ENCODE assay signal across 10 mouse cellular contexts in genomic region chr17:27678924-27679813, GRCm38 (mm10). TPM values are rescaled to one million over a fixed set of nuclear protein-coding genes. Genes with fewer than 3 reads are reported as not detected.
DNase-seq lines count a peak whose midpoint lies in the region; ATAC-seq lines count a peak whose summit lies in the region.
"Had no signal": no experiment of that assay in that cellular context is flagged by ENCODE, and none has a peak within 500 bp of the region (broad histone marks: within the 10 kb centered on the region; RNA-seq: fewer than 3 reads in every experiment).

No protein-coding gene starts in this region.

- peaks cover 6% of the 10 kb centered on the region for H3K4me1 ChIP-seq in kidney, embryonic 16.5 days (ENCODE audit: insufficient read depth, low read length)
- H3K4me1 ChIP-seq in stomach, embryonic 16.5 days (ENCODE audit: control insufficient read depth, insufficient read depth, low read length), result no peaks in the 10 kb centered on the region

- H3K9me3 ChIP-seq in kidney, embryonic 16.5 days (ENCODE audit: low read length), result no peaks in the 10 kb centered on the region
- H3K9me3 ChIP-seq in stomach, embryonic 16.5 days (replicated peaks; ENCODE audit: control insufficient read depth, low read length), result no peaks in the 10 kb centered on the region

- no peak overlapping the region for H3K4me2 ChIP-seq in kidney, embryonic 16.5 days (replicated peaks; ENCODE audit: low read depth, low read length)
- no peak overlapping the region for H3K4me2 ChIP-seq in stomach, embryonic 16.5 days (ENCODE audit: low read depth, low read length)

- no peaks in the 10 kb centered on the region for H3K36me3 ChIP-seq in kidney, embryonic 16.5 days (ENCODE audit: insufficient read depth, low read length)
- H3K36me3 ChIP-seq in stomach, embryonic 16.5 days (ENCODE audit: control insufficient read depth, insufficient read depth, low read length), result no peaks in the 10 kb centered on the region

- no peak overlapping the region for H3K4me3 ChIP-seq in kidney, embryonic 16.5 days (ENCODE audit: low read length)
- no peak overlapping the region for H3K4me3 ChIP-seq in stomach, embryonic 16.5 days (replicated peaks; ENCODE audit: low read length)

- H3K27me3 ChIP-seq in kidney, embryonic 16.5 days (ENCODE audit: insufficient read depth, low read length), result peaks cover 5% of the 10 kb centered on the region; the same call in 1 of the 2 replicates
- peaks cover 2% of the 10 kb centered on the region for H3K27me3 ChIP-seq in stomach, embryonic 16.5 days (ENCODE audit: control insufficient read depth, insufficient read depth, low read length)

- WGBS in kidney, embryonic 16.5 days, result 28% methylated on average over 11 of the region's 11 CpGs
- 40% methylated on average over 11 of the region's 11 CpGs for WGBS in stomach, embryonic 16.5 days

- no peak overlapping the region for H3K9ac ChIP-seq in kidney, embryonic 16.5 days (replicated peaks; ENCODE audit: low read length)
- 0 out of 2 replicates have a peak overlapping the region, but pooled peaks have one; percentile 19 for H3K9ac ChIP-seq in stomach, embryonic 16.5 days (ENCODE audit: low read length)

- no peak overlapping the region for H3K27ac ChIP-seq in kidney, embryonic 16.5 days (ENCODE audit: low read length)
- no peak overlapping the region for H3K27ac ChIP-seq in stomach, embryonic 16.5 days (ENCODE audit: low read length)

- no peak for DNase-seq in frontal cortex, postnatal 14 days (ENCODE audit: low spot score in 2 of 2)
- peak; percentile 75 to 76 for DNase-seq in right cerebral cortex, postnatal 10 days (ENCODE audit: low spot score in 2 of 2)
- no peak for DNase-seq in right cerebral cortex, postnatal 25 days
- DNase-seq in thymus, postnatal 25 days, result no peak

- ATAC-seq in frontal cortex, adult (ENCODE audit: low TSS enrichment), result 0 out of 2 replicates have a peak, but pooled peaks have one; percentile 20
- ATAC-seq in kidney, embryonic 16.5 days (ENCODE audit: low FRiP score, low TSS enrichment), result peak; percentile 63
- no peak for ATAC-seq in stomach, embryonic 16.5 days (ENCODE audit: insufficient read depth, low FRiP score)
- no peak for ATAC-seq in erythroblast, adult 5-6 weeks (replicated peaks; ENCODE audit: low FRiP score, poor library complexity, severe bottlenecking)

RNA-seq across cellular contexts. Expression of gene Pacsin1, which starts 23.9 kb away (rescaled TPM):
- polyA plus RNA-seq in kidney, embryonic 16.5 days (2015; fragmentation: Nextera tagmentation; extraction: Ambion mirVana), result 1.4 and 1.7 TPM in 2 replicates
- 1.2 and 1.6 TPM in 2 replicates for polyA plus RNA-seq in stomach, embryonic 16.5 days (2015; fragmentation: Nextera tagmentation; extraction: Ambion mirVana)
- not detected in 2 replicates for total RNA-seq in erythroblast, adult 5-6 weeks (2015; ENCODE audit: low replicate concordance)
- total RNA-seq in erythroblast, adult 5-6 weeks (2017; ENCODE audit: low replicate concordance), result not detected in 2 replicates

RNA-seq across cellular contexts. Expression of gene Rps10, which starts 42.7 kb away (rescaled TPM):
- polyA plus RNA-seq in kidney, embryonic 16.5 days (2015; fragmentation: Nextera tagmentation; extraction: Ambion mirVana), result 825 and 828 TPM in 2 replicates
- 734 and 881 TPM in 2 replicates for polyA plus RNA-seq in stomach, embryonic 16.5 days (2015; fragmentation: Nextera tagmentation; extraction: Ambion mirVana)
- total RNA-seq in erythroblast, adult 5-6 weeks (2015; ENCODE audit: low replicate concordance), result 540 and 553 TPM in 2 replicates
- 311 and 359 TPM in 2 replicates for total RNA-seq in erythroblast, adult 5-6 weeks (2017; ENCODE audit: low replicate concordance)

RNA-seq across cellular contexts. Expression of gene RPS10-NUDT3, which starts 44.1 kb away (rescaled TPM):
- polyA plus RNA-seq in kidney, embryonic 16.5 days (2015; fragmentation: Nextera tagmentation; extraction: Ambion mirVana), result not detected in 2 replicates
- polyA plus RNA-seq in stomach, embryonic 16.5 days (2015; fragmentation: Nextera tagmentation; extraction: Ambion mirVana), result not detected in 2 replicates
- total RNA-seq in erythroblast, adult 5-6 weeks (2015; ENCODE audit: low replicate concordance), result not detected in 2 replicates
- total RNA-seq in erythroblast, adult 5-6 weeks (2017; ENCODE audit: low replicate concordance), result not detected in 2 replicates
- total RNA-seq: adrenal gland, postnatal 4 days had no signal

RNA-seq across cellular contexts. Expression of gene Spdef, which starts 49.6 kb away (rescaled TPM):
- polyA plus RNA-seq in kidney, embryonic 16.5 days (2015; fragmentation: Nextera tagmentation; extraction: Ambion mirVana), result 0.18 and 0.31 TPM in 2 replicates
- polyA plus RNA-seq in stomach, embryonic 16.5 days (2015; fragmentation: Nextera tagmentation; extraction: Ambion mirVana), result 22.5 and 28.4 TPM in 2 replicates
- not detected in 2 replicates for total RNA-seq in erythroblast, adult 5-6 weeks (2015; ENCODE audit: low replicate concordance)
- total RNA-seq in erythroblast, adult 5-6 weeks (2017; ENCODE audit: low replicate concordance), result not detected in 2 replicates
- total RNA-seq: layer of hippocampus, adult 18-20 months had no signal

RNA-seq across cellular contexts. Expression of gene Nudt3, which starts 55.9 kb away (rescaled TPM):
- polyA plus RNA-seq in kidney, embryonic 16.5 days (2015; fragmentation: Nextera tagmentation; extraction: Ambion mirVana), result 81.8 and 84.1 TPM in 2 replicates
- 63.1 and 63.4 TPM in 2 replicates for polyA plus RNA-seq in stomach, embryonic 16.5 days (2015; fragmentation: Nextera tagmentation; extraction: Ambion mirVana)
- total RNA-seq in erythroblast, adult 5-6 weeks (2015; ENCODE audit: low replicate concordance), result 16.9 and 23.6 TPM in 2 replicates
- 26.0 and 34.3 TPM in 2 replicates for total RNA-seq in erythroblast, adult 5-6 weeks (2017; ENCODE audit: low replicate concordance)

Comparison
In these comparisons a context has a peak if more than half of its experiments do, and no peak if none do; other contexts are left out.
1. DNase-seq: peak in right cerebral cortex, postnatal 10 days (2 of 2); none in frontal cortex, postnatal 14 days (0 of 2), right cerebral cortex, postnatal 25 days (single experiment) and thymus, postnatal 25 days (single experiment).
2. ATAC-seq: peak in frontal cortex, adult (single experiment) and kidney, embryonic 16.5 days (single experiment); none in stomach, embryonic 16.5 days (single experiment) and erythroblast, adult 5-6 weeks (single experiment).